29 mouse cellular contexts compared by ENCODE assay signal in the genomic region with DNA sequence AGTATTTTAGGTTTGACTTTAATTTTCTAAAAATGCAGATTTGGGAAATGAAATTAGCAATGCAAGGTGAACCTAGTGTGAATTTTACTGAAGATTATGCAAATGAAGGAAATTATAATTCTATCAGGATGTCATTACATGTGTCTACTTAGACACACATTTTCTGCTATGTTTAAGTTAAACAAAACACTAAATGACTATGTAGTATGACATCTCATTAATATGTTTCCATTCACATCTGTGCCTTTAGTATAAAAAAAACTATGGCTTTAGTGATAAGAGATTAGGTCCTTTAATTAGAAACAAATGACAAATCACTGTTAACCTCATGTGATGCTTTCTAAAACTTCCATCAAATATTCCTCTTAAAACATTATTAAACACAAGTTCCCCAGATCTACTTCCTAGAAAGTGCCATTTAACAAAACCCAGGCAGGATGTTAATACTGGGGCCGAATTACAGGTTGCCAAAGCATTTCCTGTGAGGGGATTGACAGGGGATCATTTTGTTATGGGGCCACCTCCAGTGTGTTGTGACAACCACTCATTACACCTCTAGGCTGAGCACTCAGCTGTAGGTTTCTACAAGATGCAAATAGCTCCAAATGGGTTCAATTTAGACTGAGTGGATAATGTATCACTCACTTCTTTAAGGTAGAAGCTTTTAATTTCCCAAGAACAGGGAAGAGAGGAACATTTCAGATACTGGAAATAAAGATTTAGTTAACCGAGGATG.
DNase-seq lines count a peak whose midpoint lies in the region; ATAC-seq and TF ChIP-seq lines count a peak whose summit lies in the region.
"Had no signal": no experiment of that assay in that cellular context is flagged by ENCODE, and none has a peak within 500 bp of the region (broad histone marks: within the 10 kb centered on the region; RNA-seq: fewer than 3 reads in every experiment).

No protein-coding gene starts in this region.

- no peaks in the 10 kb centered on the region for H3K36me3 ChIP-seq in forebrain, embryonic 12.5 days (replicated peaks)
- no peaks in the 10 kb centered on the region for H3K36me3 ChIP-seq in forebrain, embryonic 10.5 days (replicated peaks)
- H3K36me3 ChIP-seq in forebrain, embryonic 16.5 days (ENCODE audit: control insufficient read depth, insufficient read depth): no peaks in the 10 kb centered on the region
- H3K36me3 ChIP-seq: embryonic facial prominence, embryonic 13.5 days; G1E; heart, embryonic 12.5 days; heart, embryonic 15.5 days; hindbrain, embryonic 10.5 days; hindbrain, embryonic 13.5 days; intestine, embryonic 15.5 days had no signal

- H3K4me3 ChIP-seq in forebrain, embryonic 12.5 days (replicated peaks): no peak overlapping the region
- no peak overlapping the region for H3K4me3 ChIP-seq in forebrain, embryonic 10.5 days
- H3K4me3 ChIP-seq in forebrain, embryonic 16.5 days (replicated peaks; ENCODE audit: low read length): no peak overlapping the region
- H3K4me3 ChIP-seq: embryonic facial prominence, embryonic 13.5 days; erythroblast, embryonic 14.5 days; heart, embryonic 12.5 days; heart, embryonic 15.5 days; hindbrain, embryonic 10.5 days; hindbrain, embryonic 13.5 days; intestine, embryonic 15.5 days had no signal

- no peaks in the 10 kb centered on the region for H3K4me1 ChIP-seq in forebrain, embryonic 12.5 days
- H3K4me1 ChIP-seq in forebrain, embryonic 10.5 days: no peaks in the 10 kb centered on the region
- H3K4me1 ChIP-seq in forebrain, embryonic 16.5 days (replicated peaks; ENCODE audit: control insufficient read depth, insufficient read depth, low read length): no peaks in the 10 kb centered on the region
- H3K4me1 ChIP-seq: embryonic facial prominence, embryonic 13.5 days; heart, embryonic 12.5 days; heart, embryonic 15.5 days; hindbrain, embryonic 10.5 days; hindbrain, embryonic 13.5 days; intestine, embryonic 15.5 days had no signal

- no peaks in the 10 kb centered on the region for H3K9me3 ChIP-seq in forebrain, embryonic 12.5 days
- no peaks in the 10 kb centered on the region for H3K9me3 ChIP-seq in forebrain, embryonic 10.5 days
- no peaks in the 10 kb centered on the region for H3K9me3 ChIP-seq in forebrain, embryonic 16.5 days (ENCODE audit: control insufficient read depth, low read length)
- H3K9me3 ChIP-seq: embryonic facial prominence, embryonic 13.5 days; G1E; heart, embryonic 12.5 days; heart, embryonic 15.5 days; hindbrain, embryonic 10.5 days; hindbrain, embryonic 13.5 days; intestine, embryonic 15.5 days had no signal

- no peak overlapping the region for H3K9ac ChIP-seq in forebrain, embryonic 12.5 days
- H3K9ac ChIP-seq in forebrain, embryonic 16.5 days (replicated peaks; ENCODE audit: low read depth, low read length): no peak overlapping the region
- H3K9ac ChIP-seq: embryonic facial prominence, embryonic 13.5 days; heart, embryonic 12.5 days; heart, embryonic 15.5 days; hindbrain, embryonic 13.5 days; intestine, embryonic 15.5 days had no signal

- WGBS in forebrain, embryonic 12.5 days: 79% methylated on average over 2 of the region's 2 CpGs
- 80% methylated on average over 2 of the region's 2 CpGs for WGBS in forebrain, embryonic 10.5 days
- 64% methylated on average over 2 of the region's 2 CpGs for WGBS in forebrain, embryonic 16.5 days

- ATAC-seq in forebrain, embryonic 12.5 days (ENCODE audit: low FRiP score): peak; percentile 72
- peak; percentile 72 for ATAC-seq in forebrain, embryonic 16.5 days
- ATAC-seq: hindbrain, embryonic 16.5 days; intestine, embryonic 15.5 days; Patski had no signal

- TF ChIP-seq POLR2A in brain, embryonic 14.5 days (IDR thresholded peaks at IDR 0.05; ENCODE audit: borderline replicate concordance, extremely low read depth, insufficient read depth, insufficient read length, poor library complexity, severe bottlenecking): no peak

- TF ChIP-seq CTCF in brain, embryonic 14.5 days (IDR thresholded peaks at IDR 0.05; ENCODE audit: borderline replicate concordance, extremely low read depth, insufficient read depth, insufficient read length): no peak

- no peak overlapping the region for H3K4me2 ChIP-seq in forebrain, embryonic 12.5 days
- no peak overlapping the region for H3K4me2 ChIP-seq in forebrain, embryonic 16.5 days (ENCODE audit: low read length)
- H3K4me2 ChIP-seq: embryonic facial prominence, embryonic 13.5 days; heart, embryonic 12.5 days; heart, embryonic 15.5 days; hindbrain, embryonic 13.5 days; intestine, embryonic 15.5 days had no signal

- H3K27ac ChIP-seq in forebrain, embryonic 12.5 days: no peak overlapping the region
- H3K27ac ChIP-seq in forebrain, embryonic 10.5 days: no peak overlapping the region
- H3K27ac ChIP-seq in forebrain, embryonic 16.5 days (ENCODE audit: low read length): no peak overlapping the region
- H3K27ac ChIP-seq: embryonic facial prominence, embryonic 13.5 days; heart, embryonic 15.5 days; hindbrain, embryonic 10.5 days; hindbrain, embryonic 13.5 days; intestine, embryonic 15.5 days had no signal

- no peak for DNase-seq in forebrain, embryonic 10.5 days (ENCODE audit: extremely low spot score, low spot score)
- peak; percentile 73 for DNase-seq in brain, embryonic 14.5 days (ENCODE audit: low read depth)
- no peak for DNase-seq in cerebellum, adult 8-10 months
- no peak for DNase-seq in frontal cortex, postnatal 10 days (ENCODE audit: low spot score in 2 of 2)
- DNase-seq: adrenal gland, postnatal 10 days; adrenal gland, postnatal 36 days; B cell, adult 2 months; cerebellum, adult 11-12 months; cerebellum, adult 9-10 months; cerebellum, postnatal 14 days; gastrocnemius, postnatal 25 days; heart, adult 18-20 months; heart, postnatal 10 days; heart, postnatal 36 days; kidney, adult 11 months; kidney, adult 8-10 months had no signal

- no peaks in the 10 kb centered on the region for H3K27me3 ChIP-seq in forebrain, embryonic 12.5 days
- no peaks in the 10 kb centered on the region for H3K27me3 ChIP-seq in forebrain, embryonic 10.5 days (ENCODE audit: poor library complexity, severe bottlenecking)
- no peaks in the 10 kb centered on the region for H3K27me3 ChIP-seq in forebrain, embryonic 16.5 days (replicated peaks; ENCODE audit: control insufficient read depth, insufficient read depth, low read length)
- H3K27me3 ChIP-seq: CH12.LX; embryonic facial prominence, embryonic 13.5 days; heart, embryonic 12.5 days; heart, embryonic 15.5 days; hindbrain, embryonic 13.5 days; intestine, embryonic 15.5 days; Patski had no signal
